Mouse (Mus musculus) adrenal gland, postnatal 25 days (tissue): ENCODE results near the gene Chst15. TPM values are rescaled to one million over a fixed set of nuclear protein-coding genes. Genes with fewer than 3 reads are reported as not detected.

Source experiments
- DNase-seq: peaks from one replicate; pipeline ENCODE4 v3.0.0; 2021; ENCODE audit warnings: mixed read lengths
- total RNA-seq: library from RNA; stranded (reverse); gene quantifications from 2 replicates; pipeline ENCODE4 v1.2.3, GENCODE M21; 2021

Gene Chst15
- total RNA-seq, 1 experiment from 2014 or later = 41.1 TPM

DNA sequence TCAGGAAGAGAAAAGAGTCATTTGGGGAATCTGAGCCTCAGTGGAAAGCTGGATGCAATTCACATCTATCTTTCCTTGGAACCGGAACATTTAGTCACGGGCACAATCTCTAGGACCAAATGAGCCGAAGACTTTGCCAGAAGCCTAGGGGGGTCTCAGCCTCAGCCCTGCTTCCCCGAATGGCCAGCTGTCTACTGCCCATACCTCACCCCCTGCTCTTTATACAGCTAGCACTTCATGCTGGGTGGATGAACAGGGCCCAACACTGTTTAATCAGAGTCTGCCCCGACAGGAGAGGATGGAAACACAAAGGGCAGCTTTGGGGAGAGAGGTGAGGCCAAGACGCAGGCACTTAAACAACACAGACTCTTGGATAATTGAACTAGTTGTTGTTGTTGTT is 53.8 kb downstream of the Chst15 start:
- no peak for DNase-seq

DNA sequence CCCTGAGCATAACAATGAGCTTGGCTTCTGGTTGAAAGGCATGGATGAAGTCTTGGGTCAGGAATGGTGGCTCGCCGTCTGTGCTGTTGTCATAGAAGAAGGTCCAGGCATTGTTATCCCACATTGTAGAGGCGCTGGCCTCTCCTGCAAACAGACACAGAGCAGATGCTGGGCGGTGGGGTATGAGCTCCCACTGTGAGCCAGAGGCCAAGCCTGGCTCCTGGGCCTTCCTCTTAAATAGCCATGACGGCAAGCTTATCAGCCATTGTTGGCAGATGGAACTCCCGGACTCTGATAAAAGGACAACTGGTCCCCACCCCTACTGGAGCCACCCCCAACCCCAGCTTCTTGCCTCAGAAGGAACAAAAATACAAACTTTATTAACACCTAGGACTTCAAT is 54.3 kb downstream of the Chst15 start:
- no peak for DNase-seq

GRCm38 (mm10) chr7:132261885-132262284 is 55.1 kb downstream of the Chst15 start:
- DNase-seq = no peak

DNA sequence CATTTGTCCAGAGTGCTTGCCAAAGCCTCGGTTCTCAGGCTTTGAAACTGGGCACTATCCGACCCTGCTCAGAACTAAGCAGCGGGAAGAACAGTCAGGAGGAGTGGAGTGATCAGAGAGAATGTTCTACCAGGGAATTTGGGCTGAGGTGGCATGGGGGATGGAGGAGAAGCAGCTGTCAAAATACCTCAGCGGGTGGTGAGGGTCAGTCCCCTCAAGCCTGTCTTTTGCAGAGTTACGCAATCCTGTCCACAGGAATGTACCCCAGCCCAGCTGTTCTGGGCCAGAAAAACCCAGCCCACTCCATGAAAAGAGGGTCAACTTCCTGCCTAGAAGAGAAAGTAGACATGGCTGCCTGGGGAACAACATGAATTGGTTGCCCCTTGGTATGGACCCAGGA is 56.4 kb downstream of the Chst15 start:
- no peak for DNase-seq

GRCm38 (mm10) chr7:132258817-132259216 is 58.2 kb downstream of the Chst15 start:
- no peak for DNase-seq

DNA sequence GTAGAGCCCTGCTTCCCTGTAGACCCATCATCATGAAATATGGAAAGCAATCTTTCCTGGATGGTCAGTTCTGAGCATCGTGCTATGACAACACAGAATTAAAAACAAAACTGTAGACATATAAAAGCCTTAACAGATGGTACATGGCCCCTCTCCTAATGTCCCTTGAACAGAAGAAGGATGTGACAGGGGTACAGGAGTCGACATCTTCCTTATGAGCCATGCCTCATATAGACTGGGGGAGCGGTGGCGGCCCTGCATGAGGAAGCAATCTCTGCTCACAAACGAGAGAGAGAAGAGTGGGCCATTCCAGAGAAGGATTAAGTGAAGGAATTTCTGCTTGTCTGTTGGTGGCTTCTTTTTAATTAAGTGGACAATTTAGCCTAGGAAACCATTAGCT is 58.8 kb downstream of the Chst15 start:
- DNase-seq = no peak

- DNase-seq = no peak
Measured at GRCm38 (mm10) chr7:132253513-132253912, 63.5 kb downstream of the Chst15 start.

GRCm38 (mm10) chr7:132253078-132253477 is 64.0 kb downstream of the Chst15 start:
- no peak for DNase-seq

- no peak for DNase-seq
Measured at GRCm38 (mm10) chr7:132249563-132250119, 67.4 kb downstream of the Chst15 start.

DNA sequence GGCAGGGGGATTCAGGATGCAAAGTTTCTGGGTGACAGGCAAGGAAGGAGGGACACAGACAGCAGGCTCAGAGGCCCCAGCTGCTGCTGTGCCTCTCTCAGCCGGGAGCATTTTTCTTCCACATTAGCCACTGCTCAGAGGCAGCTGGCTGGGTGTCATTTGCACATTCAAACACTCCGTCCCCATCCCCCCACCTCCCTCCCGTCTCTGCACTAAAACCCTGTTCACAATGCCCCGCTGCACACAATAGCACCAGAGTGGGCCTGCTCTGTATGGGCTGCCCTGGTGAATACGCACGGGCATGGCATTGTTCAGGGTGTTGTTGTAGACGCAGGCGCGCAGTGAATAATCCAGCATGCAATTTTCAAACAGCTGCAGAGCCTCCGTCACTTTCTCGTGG is 69.5 kb downstream of the Chst15 start:
- DNase-seq = no peak

- DNase-seq = no peak
Measured at GRCm38 (mm10) chr7:132247091-132247490, 69.9 kb downstream of the Chst15 start.

DNA sequence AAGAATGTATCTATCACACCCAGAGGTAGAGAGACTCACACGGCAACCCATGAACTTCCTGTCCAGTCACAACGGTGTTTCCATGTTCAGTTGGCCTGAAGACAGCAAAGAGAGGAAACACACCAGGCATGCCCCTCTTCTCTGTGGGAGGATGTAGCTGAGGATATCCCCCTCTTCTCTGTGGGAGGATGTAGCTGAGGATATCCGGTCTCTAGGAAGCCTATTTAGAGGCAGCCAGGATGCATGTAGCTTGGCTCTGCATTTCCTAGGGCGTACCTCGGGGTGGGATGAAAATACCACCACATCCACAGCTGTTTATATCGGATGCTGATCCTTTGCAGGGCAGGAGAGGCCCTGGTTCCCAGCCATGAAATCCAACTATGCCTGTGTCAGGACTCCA is 71.3 kb downstream of the Chst15 start:
- no peak for DNase-seq

DNA sequence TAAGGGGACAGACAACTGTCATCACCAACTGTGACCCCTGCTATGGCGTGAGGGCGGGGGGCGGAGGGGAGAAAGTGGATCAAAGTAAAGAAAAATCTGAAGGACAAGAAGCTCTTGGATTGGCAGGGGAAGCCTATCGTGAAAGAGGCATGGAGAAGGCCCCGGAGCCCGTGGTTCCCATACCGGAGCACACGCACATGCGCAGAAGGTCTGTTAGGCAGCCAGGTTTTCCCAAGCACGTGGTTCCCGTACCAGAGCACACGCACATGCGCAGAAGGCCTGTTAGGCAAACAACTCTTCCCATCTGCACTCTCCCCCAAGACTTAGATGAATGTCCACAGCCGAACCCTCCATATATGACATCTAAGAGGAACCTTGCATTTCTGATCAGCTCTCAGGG is 72.4 kb downstream of the Chst15 start:
- no peak for DNase-seq

DNA sequence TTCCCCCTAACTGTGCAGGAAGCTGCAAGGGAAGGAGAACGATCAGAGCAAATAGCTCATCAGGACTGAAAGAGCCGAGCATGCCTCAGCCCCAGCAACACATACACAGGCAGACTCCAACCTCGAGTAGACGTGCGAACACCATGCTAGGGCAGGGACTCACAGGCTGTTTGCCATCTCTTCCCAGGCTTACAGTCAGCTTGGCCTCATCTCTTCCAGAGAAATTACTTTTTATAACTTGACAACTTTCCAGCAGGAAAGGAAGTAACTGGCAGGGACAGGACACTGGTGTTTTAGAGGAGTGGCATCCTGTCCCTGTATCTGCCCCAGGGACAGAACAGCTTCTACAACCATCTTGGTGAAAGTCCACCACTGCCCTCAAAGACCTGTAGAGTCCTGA is 73.8 kb downstream of the Chst15 start:
- DNase-seq = no peak

GRCm38 (mm10) chr7:132242617-132243141 is 74.3 kb downstream of the Chst15 start:
- DNase-seq = peak; percentile 31

GRCm38 (mm10) chr7:132238921-132239320 is 78.1 kb downstream of the Chst15 start:
- no peak for DNase-seq

DNA sequence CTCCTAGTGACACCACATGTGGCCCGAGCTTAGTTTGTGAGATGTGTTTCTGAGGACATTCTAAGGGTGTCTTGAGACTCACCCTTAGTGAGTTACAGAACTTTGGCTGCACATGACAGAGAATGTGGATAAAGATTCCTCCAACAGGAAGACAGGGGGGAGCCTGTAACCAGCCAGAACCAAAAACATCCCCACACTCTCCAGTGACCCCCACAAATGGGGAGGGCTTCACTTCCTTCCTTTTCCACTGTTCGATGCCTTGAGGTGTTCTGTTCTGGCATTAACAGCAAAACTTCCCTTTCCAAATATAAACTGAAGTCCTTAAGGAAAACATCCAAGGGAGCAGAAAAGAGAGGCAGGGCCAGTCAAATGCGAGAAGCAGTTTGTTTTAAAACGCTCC is 79.8 kb downstream of the Chst15 start:
- DNase-seq = no peak

GRCm38 (mm10) chr7:132236789-132237188 is 80.2 kb downstream of the Chst15 start:
- DNase-seq = no peak

GRCm38 (mm10) chr7:132234250-132234649 is 82.8 kb downstream of the Chst15 start:
- DNase-seq = no peak

GRCm38 (mm10) chr7:132233732-132234131 is 83.3 kb downstream of the Chst15 start:
- DNase-seq = no peak

GRCm38 (mm10) chr7:132232937-132233336 is 84.1 kb downstream of the Chst15 start:
- DNase-seq = peak; percentile 52

GRCm38 (mm10) chr7:132231476-132231875 is 85.6 kb downstream of the Chst15 start:
- DNase-seq = no peak

DNA sequence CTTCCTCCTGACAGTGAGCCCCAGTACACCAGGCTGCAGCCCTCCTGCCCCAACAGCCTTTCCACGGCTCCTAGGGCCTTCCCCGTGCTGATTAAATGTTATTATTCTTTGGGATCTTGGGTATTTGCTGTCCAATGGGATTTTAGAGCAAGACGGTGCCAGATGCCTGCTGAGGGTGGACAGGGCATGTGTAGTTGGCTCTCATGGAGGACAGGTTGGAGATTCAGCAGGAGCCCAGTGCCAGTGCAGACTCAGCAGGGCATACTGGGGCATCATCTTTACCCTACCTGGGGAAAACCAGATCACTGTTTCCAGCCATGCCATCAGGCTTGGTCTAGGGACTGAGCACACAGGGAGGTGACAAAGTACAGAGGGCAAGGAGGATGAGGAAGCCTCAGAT is 86.1 kb downstream of the Chst15 start:
- no peak for DNase-seq

- DNase-seq = no peak
Measured at GRCm38 (mm10) chr7:132227075-132227640, 89.9 kb downstream of the Chst15 start.
